Mouse (Mus musculus): ENCODE measurements at regions not wholly inside any gene's neighbourhood (a gene's known extent, or its start where the extent isn't known, plus 50 kb on each side); places are given as distances from the start of the nearest gene placed in this dataset.

DNA sequence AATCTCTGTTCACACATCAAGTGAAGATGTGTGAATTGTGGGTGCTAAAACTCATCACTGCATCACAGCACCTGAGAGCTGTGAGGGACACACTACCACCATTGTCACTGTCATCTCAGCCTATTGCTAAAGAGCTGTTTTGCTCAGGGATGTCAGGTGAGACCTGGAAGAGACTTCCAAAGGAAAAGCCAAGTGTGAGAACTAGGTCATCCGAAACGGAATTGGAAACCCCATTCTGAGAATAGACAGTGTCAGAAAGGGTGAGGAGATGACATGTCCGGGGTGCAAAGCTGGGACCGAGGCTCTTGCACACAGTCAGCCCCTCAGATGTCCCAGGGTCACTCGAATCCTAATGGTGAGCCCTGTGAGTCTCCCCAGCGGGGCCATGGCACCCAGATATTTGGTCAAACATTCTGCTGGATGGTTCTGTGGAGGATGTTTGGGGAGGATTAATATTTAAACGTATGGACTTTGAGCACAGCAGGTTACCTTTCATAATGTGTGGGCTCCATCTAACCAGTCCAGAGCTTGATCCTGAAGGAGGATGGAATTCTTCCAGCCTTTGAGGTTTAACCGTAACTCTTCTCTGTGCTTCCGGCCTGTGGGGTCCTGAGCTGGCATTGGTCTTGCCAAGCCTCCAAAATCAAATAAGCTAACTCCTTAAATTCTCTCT is 150.3 kb downstream of the Rpl14 start:
- DNase-seq (ENCODE audit: low spot score): no peak

DNA sequence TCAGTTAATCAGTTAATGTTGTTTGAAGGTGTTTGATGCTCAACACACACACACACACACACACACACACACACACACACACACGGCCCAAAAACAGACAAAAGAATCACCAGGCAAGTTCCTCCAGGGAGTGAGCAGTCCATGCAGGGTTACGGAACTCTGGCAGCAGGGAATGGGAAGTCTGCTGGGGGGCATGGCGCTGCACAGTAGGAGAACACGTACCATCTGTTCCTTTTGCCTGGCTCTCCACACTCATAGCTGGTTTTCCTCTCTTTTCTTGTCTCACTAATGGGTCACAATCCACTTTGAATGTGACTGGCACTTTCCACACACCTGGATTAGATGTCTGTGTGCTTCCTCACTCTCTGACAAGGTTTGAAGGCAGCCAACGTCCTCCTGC is 151.8 kb downstream of the Rpl14 start:
- no peak for DNase-seq (ENCODE audit: low spot score)

DNA sequence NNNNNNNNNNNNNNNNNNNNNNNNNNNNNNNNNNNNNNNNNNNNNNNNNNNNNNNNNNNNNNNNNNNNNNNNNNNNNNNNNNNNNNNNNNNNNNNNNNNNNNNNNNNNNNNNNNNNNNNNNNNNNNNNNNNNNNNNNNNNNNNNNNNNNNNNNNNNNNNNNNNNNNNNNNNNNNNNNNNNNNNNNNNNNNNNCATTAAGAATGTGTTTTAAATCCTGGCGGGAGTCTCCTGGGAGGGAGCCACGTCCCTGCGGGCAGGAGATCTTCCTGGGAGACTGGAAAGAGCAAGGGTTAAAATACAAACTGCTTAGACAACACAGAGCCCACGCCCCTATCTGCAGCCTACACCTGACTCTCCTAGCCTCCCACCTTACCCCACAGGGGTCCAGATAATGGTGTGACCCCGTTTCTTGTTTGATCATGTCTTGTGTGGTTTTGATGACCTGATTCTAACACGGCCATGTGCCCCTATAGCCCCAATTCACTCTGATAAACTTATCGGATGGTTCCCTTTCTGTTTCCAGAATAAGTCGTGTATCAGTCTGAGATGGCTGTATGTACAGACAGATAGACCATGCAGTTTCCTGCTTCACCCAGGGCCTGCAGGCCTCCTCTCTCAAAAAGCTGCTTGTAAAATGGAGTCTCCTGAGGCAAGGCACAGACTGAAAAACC is 160.8 kb downstream of the Rpl14 start:
- DNase-seq (ENCODE audit: low spot score): no peak

DNA sequence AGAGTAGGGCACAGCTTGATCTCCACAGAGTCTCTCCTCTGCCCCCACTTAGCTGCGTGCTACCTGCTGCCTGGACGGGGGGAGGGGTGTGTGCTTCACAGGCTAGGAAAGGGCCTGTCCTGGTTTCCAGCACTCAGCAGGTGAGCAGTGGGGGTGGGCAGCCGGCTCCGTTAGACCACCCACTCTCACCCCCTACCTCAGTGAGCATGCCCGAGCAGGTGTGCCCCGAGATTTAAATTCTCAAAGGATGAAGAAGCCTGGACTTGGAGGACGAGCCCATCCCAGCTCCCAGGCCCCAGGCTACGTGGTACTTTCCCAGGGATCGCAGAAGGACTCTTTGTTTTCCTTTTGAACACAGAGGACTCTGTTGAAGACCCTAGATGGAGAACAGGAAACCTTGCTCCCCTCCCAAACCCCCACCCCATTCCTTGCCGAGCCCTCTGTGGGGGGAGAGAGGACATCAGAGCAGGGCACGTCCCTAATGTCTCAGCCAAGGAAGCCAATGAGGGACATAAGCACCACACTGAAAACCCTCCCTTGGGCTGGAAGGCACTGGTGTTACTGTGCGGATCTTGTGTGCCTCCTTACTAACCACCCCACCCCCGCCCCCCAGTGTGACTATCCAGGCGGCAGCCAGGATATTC is 161.5 kb downstream of the Rpl14 start:
- DNase-seq (ENCODE audit: low spot score): no peak

DNA sequence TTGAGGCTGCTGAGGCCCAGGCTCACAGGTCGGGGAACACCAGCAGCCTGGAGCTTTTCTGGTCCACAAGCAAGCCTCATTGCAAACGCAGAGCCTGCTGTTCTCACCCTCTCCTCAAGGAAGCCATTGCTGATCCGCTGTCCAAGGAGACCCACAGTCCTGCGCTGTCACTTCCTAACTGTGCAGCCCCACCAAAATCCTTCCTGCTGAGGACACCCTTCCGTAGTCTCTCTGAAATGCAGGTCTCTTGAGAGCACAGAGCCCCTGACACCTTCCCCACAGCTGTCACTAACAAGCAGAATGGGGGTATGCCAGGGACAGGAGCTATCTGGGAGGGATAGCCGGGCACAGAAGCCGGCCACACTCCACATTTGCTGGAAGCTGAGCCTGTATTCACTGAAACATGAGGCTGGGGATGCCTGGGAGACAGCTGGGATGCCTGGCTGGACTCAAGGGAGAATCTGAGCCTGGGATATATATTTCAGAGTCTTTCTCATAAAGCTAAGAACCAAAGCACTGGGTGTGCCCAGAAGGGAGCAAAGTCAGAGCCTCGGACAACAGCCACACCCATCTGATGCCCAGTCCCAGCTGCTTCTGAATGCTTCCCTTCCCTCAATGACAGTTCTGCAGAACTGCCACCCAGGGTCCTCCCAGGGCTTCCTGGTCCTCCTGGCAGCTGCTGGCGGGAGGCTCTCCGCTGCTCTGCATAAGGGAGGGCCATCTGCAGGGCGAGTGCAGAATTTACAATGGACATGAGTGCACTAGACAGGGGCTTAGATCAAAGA is 162.6 kb downstream of the Rpl14 start:
- DNase-seq (ENCODE audit: low spot score): no peak

DNA sequence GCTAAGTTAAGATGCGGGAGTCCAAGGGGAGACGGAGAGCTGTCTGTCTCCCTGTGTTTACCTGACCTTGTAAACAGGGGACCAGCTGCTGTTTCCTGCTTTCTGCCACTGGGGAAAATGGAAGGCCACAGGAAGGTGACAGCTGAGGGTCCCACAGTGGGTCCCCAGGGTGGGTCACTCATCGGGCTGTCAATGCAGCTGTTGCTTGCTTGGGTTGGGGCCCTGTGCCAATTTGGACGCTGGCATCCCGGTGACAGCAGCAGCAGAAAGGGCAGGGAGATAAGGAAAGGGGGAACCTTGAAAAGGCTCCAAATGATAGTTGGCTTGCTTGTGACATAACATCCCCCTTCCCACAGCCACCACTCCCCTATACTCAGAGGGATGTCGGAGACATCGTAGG is 164.0 kb downstream of the Rpl14 start:
- no peak for DNase-seq (ENCODE audit: low spot score)

DNA sequence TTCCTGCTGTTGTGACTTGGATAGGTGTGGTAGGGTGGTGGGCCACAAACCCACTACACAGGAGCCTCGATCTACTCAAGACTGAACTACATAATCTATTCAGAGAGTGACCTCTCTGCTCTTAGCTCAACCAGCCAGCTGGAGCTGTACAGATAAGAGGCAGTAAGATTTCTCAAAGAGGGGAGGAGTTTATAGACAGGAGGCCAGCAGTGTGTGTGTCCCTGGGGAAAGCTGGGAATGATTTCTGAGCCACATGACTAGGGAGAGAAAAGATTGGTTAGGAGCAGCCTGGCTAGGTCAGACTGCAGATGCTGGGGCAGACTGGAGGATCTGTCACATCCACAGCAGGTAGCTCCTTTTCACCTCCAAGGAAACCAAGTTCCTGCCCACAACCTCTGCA is 166.7 kb downstream of the Rpl14 start:
- DNase-seq (ENCODE audit: low spot score): no peak

DNA sequence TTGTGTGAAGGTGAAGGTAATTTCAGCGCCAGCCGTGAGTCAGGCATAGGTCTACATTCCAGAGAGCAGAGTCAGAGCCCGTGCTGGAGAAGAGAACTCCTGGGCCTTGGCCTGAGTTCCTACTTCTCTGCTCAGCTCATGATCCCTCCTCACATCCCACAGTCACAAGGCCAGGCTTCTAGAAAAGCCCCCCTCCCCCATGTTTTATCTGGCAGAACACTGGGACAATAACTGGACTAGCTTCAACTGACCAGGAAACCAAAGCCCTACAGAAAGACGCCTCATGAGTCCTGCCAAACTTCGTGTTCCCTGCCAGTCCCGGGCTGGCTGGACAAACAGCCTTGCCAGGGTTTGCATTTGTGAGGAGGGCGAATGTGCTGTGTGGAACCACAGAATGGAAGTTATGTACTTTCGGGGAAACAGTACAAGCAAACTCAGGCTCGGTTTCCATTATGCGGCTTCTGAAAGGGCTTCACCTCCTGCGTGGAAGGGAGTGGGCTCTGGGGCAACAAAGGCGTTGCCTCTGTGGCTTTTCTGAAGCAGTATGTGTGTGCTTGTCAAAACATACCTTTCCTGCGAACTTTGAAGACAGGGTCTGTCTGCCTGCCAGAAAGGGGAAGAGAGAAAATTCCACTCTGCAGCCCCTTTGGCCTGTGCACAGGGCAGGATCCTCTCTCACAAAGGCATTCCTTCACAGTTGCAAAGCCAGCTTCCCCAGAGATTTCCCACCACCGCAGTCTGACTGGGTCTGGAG is 168.1 kb downstream of the Rpl14 start:
- no peak for DNase-seq (ENCODE audit: low spot score)

DNA sequence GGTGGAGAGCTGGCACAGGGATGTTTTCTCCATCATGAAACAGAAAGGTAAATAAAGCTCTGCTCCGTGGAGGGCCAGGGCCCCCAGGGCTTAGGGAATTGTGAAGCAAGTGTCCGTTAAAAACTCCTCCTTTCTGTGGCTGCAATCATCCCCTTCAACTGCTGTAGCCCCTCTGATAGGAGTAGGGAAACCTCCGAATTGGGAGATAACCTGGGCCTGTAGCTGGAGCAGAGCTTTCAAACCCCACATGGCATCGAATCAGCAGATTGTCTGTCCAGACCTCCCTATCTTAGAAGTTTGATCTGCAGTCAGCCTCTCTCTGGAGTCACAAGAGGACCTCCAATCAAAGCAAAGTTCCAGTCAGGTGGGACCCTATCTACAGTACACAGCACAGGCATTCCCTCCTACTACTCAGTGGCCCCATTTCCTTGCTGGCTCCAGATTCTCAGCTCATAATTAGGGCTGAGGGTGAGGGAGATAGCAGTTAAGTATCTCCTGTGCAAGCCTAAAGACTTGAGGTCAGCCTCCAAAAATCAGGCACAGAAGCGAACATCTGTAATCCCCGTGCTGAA is 168.8 kb downstream of the Rpl14 start:
- no peak for DNase-seq (ENCODE audit: low spot score)

DNA sequence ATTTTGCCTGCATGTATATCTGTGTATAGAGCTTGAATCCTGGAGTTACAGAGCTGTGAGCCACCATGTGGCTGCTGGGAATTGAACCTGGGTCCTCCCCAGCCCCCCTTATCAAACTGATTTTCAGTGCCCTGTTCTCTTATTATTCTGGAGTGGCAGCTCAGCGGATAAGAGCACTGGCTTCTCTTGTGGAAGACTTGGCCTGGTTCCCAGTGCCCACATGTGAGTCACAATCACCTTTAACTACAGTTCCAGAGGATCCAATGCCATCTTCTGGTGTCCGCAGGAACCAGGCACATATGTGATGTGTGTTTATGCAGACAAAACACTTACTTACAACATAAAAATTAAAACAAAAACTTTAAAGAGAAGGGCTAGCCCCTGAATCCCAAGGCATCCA is 170.3 kb downstream of the Rpl14 start:
- no peak for DNase-seq (ENCODE audit: low spot score)

DNA sequence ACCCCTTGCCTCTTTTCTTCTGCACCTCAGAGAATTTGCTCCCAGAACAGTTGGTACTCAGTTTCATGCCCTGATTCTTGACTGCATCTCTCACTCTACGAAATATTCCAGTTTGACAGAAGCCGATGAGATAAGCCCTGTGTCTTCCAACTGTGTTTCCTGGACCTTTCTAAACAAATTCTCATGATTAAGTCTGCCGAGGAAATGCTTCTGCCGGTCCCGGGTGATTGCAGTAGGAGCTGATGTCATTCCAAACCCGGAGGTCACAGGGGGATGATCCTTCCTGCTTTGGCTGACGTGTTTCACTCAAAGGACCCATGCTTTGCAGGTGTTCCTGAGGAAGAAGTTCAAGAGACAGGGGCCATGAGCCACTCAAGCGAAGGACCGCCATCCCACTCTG is 172.2 kb downstream of the Rpl14 start:
- no peak for DNase-seq (ENCODE audit: low spot score)

DNA sequence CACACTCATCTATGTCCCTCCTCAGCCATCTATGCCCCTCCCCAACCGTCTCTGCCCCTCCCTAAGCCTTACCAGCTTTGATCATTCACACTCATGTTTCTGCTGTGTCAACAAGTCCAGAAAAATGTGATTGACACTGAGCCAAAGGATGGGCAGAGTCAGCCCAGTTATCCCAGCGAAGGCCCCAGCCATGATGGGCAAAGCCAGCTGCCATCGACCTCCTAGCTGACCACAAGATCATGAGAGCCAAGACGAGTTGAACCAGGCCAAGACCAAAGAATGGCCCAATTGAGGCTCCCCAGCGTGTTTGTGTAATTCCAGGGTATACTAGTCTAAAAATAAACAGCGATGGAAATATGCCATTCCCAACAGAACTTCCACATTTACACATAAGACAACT is 174.4 kb downstream of the Rpl14 start:
- DNase-seq (ENCODE audit: low spot score): no peak

DNA sequence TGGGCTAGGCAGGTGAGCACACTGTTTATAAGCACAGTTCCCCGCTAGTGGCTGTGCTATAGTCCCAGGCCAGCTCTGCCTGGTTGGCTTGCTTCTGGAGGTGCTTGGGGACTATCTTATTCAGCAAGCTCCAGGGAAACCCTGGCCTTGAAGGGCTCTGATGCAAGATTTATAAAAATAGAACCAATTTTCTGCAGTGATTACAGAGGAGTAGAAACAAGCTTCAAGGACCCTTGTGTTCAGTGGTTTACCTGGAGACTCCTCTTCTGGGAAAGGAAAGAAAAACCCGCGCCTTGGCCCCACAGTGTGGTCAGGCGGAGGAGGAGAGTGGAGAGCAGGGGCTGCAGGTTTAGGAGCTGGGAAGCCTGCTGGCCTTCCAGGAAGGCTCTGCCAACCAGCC is 178.2 kb upstream of the Ctnnb1 start:
- no peak for DNase-seq (ENCODE audit: low spot score)

DNA sequence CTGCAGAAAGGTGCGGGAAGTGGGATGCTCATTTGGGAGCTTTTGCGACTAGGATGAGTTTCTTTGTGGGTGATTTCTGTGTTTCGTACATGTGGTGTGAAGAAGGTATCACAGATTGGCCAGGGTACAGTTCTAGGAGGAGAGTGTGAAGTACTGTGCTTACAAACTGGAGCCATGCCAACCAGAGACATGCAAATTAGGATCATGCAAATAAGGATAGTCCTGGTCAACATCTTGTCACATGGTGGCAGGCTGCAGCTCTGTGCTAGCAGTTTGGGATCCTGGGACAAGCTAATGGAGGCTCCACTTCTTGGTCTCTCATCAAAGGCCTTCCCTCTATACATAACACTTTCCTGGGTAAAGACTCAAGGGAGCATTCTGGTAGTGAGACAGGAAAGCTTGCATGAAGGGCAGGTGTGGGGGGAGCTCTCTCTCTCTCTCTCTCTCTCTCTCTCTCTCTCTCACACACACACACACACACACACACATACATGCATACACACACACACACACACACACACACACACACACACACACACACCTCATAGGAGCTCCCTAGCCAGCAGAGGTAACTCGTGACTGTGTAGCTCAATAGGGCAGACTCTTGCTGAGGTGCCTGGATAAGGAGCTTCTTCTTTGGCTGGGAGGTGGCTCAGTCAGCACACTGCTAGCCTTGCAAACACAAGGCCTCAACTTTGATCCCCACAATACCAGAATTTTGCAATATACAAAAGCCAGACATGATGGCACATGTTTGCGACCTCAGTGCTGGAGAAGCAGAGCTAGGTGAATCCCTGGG is 177.1 kb upstream of the Ctnnb1 start:
- no peak for DNase-seq (ENCODE audit: low spot score)

DNA sequence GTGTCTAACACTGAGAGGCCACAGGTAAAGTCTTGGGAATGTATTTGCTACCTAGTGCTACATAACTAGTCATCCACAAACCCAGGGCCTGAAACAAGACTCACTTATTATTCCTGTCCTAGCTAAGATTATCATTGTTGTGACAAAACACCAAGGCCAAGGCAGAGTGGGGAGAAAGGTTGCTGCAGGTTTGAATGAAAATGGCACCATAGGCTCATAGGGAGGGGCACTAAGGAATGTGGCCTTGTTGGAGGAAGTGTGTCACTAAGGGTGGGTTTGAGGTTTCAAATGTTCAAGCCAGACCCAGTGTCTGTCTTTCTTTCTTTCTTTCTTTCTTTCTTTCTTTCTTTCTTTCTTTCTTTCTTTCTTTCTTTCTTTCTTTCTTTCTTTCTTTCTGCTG is 174.9 kb upstream of the Ctnnb1 start:
- DNase-seq (ENCODE audit: low spot score): no peak

DNA sequence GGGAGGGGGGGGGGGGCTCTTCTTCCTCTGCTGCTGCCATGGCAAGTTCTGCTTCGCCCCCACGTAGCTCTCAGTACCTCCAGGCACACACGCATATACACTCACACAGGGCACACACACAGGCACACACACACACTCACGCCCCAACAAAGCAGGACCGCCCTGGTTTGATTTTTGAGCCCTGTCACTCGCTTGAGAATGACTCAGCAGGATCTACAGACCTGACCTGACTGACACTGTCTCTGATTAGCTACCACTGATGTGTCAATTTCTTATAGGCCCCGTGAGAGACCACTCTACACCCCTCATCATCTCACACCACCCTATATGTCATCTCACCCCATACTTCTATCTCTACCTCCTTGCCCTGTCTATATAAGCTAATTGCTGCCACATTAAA is 173.5 kb upstream of the Ctnnb1 start:
- DNase-seq (ENCODE audit: low spot score): no peak

DNA sequence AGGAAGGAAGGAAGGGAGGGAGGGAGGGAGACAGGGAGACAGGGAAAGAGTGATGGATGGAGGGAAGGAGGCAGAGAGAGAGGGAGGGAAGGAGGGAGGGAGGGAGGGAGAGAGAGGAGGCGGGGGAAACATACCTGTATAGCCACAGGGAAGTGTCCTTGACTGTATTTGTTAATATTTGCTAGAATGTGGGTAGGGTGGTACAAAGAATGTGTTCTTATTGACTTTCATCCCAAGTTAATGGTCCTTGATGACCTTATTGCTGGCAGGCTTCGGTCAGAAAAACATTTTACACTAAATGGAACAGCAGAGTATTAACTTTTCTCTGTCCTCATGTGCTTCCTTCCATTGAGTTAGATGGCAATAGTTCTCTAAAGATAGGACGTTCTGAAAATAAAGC is 171.0 kb upstream of the Ctnnb1 start:
- DNase-seq (ENCODE audit: low spot score): no peak

DNA sequence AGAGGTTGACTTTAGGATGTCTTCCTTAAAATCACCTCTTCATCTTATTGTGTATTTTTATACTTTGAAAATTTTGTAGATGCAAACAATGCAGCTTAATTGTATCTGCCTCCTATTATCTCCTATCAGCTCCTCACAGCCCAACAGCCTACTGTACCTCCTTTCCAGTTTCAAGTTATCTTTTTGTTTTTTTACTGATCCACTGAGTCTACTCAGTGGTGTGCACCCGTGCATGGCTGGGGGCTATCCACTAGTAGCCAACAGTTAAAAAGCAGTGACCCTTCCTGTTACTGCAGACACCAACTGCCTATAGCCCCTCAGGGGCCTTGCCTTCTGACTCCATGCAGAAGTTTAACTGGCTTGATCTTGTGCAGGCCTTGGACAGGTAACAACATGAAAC is 170.4 kb upstream of the Ctnnb1 start:
- no peak for DNase-seq (ENCODE audit: low spot score)

DNA sequence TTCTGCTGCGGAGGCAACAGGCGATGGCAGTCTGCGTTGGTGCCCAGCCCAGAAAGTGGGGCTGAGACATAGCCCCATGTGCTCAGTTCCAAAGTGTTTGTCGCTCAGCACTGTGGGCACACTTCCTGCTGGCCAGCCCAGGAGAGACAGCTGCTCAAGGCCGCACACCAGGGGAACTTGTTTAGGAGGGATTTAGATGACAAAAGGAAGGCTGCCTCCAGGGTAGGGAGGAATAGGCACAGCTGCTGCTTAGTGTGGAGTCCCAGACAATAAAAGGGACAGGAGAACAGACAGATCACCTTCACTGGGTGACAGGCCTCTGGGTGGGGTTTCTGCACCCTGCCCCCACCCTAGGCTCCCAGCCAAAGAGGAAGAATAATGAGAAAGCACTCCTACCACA is 169.2 kb upstream of the Ctnnb1 start:
- no peak for DNase-seq (ENCODE audit: low spot score)

DNA sequence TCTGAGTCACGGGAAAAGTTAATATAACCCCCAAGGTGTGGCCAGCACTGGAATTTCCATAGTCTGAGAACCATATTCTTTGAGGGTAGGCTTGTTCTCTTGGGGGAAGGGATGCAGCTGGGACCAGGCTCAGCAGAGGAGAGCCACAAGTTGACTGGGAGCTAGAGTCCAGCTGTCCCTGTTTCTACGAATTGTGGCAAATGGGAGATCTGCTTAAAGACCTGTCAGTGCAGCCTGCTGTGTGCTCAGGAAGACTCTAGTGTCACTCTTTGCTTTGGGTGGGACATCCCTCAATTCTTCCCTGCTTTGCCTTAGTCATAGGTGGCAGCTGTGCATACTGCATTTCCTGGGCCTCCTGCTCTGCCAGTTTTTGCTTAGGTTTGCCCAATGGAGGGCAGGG is 165.2 kb upstream of the Ctnnb1 start:
- DNase-seq (ENCODE audit: low spot score): no peak

Measured in thymus, postnatal 0 days (tissue).